Mouse (Mus musculus): ENCODE measurements at regions not wholly inside any gene's neighbourhood (a gene's known extent, or its start where the extent isn't known, plus 50 kb on each side); places are given as distances from the start of the nearest gene placed in this dataset.

DNA sequence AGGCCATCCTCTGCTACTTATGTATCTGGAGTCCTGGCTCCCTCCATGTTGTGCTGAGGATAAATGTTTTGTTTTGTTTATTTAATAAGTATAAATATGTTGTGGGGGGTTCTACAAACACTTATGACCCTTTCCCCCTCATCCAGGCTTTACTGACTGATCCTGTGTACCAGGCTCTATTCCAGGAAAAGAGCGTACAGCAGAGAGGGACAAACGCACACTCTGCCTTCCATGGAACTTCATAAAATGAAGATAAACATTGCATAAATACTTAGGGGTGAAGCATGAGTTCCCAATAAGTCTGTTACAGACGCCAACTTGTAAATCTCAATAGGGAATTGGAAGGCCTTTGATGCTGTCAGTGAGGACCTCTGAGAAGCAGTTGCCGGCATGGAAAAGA is 263.7 kb upstream of the Atp2b1 start:
- no peak for DNase-seq (ENCODE audit: extremely low spot score, low spot score)

DNA sequence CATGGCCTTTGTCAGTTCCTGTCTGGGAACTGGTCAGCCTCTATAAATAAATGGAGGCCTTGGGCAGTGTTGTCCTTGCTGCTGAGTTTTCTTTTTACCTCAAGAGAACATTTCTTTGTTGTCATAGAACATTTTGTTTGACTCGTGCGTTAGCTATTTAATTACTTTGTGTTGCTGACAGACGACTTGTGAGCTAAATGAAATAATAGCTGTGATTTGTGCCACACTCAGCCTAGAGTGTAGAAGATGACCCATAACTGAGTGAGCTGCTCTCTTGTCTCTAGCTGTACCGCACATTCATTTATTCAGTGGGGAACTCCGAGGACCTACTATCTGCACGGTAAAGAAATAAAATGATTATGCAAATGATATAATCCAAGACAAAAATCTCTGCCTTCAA is 263.1 kb upstream of the Atp2b1 start:
- no peak for DNase-seq (ENCODE audit: extremely low spot score, low spot score)

DNA sequence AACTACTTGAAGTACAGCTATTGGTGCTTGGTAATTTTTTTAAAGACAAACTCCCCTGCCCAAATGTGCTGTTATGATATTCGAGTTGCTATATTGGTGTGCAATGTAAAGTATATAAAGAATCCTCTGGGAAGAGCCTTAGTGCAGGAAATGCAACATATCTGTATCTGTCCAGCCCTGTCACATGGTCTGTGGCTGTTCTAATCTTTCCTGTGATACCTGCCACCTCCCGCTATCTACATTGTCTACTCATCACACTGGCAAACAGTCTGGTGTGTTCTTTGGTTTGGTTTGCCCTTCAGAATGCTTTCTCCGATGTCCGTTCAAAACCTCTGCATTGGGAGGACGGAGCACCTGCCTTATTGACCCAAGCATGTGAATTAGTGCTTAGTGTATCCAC is 262.6 kb upstream of the Atp2b1 start:
- DNase-seq (ENCODE audit: extremely low spot score, low spot score), result no peak

DNA sequence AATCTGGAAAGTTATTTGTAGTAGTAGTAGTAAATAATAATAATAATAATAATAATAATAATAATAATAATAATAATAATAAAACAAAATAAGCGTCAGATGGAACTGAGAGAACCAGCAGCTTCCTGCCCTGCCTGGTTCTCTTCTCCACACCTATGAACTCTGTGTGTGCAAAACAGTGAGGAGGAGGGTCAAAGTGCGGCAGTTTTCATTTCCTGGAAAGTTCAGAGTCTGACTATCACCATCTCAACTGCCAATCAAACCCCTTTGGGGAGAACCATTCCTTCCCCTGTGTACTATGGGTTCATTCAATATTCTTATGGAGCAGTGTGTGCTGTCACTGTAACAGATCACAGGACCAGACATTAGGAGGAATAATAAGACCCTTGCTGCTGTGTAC is 262.1 kb upstream of the Atp2b1 start:
- no peak for DNase-seq (ENCODE audit: extremely low spot score, low spot score)

DNA sequence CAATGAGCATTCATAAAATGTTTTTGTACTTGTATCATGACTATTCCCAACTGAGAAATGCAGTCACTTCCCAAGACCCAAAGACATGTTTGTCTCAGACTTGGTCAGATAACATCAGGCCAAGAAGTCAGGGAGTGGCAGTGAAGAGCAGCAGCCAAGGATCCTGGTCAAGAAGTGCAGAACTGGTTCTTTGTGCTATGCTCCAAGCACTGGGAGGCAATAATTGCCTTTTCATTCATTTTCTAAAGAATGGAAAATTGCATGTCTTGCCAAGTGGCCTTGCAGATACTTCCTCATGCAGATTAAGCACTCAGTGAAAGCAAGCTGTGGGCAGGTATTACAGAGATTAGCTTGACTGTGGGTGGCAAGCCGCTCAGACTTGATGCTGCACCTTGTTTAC is 253.5 kb upstream of the Atp2b1 start:
- DNase-seq (ENCODE audit: extremely low spot score, low spot score), result no peak

DNA sequence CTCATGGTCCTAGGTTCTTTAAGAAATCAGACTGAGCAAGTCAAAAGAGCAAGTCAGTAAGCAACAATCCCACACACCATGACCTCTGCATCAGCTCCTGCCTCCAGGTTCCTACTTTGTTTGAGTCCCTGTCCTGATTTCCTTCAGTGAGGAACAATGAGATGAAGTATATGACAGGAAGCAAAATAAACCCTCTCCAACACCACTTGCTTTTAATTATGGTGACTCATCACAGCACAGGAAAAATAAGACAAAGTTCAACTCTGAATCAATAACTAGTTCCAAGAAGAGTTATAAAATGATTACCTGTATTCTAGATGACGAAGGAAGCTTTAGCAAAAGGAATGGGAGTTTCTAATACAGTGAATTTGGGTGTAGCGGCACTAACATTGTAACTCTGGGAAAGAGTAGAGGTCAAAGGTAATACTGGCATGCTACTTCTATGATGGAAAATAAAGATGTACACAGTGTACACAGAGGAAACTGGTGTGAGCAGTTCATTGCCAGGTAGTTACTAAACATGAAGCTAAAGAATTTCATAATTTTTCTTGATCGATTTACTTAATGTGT is 248.2 kb upstream of the Atp2b1 start:
- DNase-seq (ENCODE audit: extremely low spot score, low spot score), result no peak

DNA sequence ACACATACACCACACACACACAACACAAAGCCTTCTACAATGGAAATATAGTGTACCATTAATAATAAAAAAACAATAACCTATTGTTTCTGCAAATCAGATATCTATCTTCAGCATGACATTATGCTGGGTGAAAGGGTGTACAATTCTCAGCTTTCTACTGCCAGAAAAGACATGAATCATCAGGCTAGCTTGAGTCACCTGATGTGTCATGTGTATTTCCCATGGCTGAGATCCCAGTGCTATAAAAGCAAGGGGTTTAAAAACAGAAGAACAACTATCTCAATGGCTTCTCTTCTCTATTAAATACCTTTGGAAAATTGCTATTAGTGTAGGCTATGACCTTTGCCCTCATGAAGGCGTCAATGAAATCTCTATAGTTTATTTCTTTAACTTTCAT is 246.5 kb upstream of the Atp2b1 start:
- no peak for DNase-seq (ENCODE audit: extremely low spot score, low spot score)

DNA sequence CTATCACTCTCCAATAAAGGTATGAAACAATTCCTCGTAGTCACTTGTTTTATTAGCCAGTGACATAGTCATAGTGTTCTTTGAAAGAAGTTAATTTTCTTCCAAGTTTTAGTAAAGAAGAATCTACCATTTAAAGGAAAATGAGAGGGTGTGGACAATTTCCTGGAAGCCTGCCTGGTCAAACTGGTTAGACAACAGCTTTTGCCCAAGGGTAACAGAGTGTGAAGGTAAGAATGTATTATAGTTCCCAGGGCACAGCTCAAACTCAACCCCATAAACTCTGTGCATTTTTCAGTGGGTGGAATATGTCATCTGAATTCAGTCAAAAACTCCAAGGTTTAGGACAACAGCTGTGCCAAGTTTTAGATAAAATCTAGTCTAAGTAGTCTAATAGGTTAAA is 240.1 kb upstream of the Atp2b1 start:
- DNase-seq (ENCODE audit: extremely low spot score, low spot score), result no peak

DNA sequence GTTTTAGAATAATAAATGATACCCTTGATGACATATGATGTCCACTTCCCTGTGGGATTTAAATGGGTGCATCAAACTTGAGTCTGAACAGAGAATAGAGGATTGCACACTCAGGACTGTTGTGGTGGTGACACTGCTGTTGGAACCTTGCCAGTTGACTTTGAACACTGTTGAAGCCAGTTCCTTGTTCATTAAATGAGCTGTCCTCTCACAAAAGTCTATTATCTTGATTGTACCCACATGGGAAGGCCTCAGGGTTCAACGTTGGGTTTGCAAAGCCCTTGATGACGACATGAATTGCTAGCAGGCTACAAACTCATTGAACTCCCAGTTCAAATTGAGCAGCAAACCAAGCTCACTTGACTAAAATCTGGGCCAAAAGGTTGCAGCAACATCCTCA is 237.3 kb upstream of the Atp2b1 start:
- DNase-seq (ENCODE audit: extremely low spot score, low spot score), result no peak

DNA sequence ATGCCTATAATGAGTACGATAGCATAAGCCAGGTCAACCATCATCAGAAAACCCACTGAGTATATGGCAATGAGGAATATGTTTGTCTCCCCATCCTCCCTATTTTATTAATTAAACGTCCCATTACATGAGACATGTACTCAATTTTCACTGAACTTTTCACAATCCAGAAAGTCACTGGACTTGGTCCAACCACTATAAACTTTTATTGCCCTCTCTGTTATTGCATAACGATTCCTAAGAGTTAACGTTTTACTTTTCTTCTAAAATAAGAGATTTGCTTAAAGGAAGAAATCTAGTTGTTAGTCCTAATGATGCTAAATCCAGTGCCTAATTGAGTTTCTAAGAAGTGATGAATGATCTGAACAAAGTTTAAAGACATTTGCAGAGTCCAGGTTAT is 236.0 kb upstream of the Atp2b1 start:
- no peak for DNase-seq (ENCODE audit: extremely low spot score, low spot score)

DNA sequence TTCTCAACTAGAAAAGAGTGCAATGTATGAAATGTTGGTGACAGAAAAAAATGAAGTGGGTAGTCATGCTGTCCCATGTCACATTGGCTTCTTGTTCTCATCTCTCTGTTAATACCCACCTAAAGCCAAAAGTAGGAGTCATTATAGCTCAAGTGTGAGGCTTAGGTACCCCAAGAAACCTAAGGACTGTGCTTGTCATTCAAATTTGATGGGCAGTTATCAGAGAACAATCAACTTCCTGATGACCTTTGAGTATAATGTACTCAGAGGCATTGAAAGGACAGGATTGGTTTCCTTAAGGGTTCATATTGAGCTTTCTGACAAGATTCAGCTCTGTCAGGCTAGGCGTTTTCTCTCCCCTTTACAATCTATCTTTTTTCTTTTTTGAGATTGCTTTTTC is 231.8 kb upstream of the Atp2b1 start:
- no peak for DNase-seq (ENCODE audit: extremely low spot score, low spot score)

DNA sequence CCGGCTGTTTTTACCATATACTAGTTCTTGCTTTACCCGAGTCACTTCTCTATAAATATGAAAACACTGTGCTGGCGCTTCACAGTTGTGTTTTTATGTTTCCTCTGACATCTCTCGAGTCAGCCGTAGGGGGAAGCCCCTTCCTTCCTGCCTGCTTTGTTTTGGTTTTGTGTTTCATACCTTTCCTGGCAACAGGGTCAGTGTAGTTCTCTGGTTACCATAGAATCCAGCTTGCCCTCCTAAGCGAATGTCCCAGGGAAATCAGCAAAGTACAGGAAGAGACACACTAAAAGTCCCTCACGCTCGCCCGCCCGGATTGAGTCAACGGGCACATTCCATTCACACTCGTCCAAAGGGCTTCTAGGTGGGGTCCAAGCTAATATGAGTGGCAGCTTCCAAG is 230.0 kb upstream of the Atp2b1 start:
- DNase-seq (ENCODE audit: extremely low spot score, low spot score), result peak; percentile 20

DNA sequence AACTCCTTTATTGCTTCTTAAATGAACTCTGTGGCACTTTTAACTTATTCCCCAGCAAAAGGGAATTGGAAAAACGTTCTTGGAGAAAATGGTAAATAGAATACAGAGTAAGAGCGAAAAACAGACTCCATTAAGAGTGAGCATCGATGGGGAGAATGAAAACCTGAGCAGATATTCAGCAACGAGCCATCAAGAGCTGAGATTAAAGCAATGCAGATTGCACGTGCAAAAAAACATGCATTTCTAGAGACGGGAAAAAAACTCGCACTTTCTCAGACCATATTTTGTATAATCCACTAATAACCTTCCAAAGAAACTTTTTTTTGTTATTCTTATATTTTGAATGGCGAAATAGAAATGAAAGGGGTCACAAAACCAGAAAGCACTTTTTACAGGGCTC is 229.5 kb upstream of the Atp2b1 start:
- DNase-seq (ENCODE audit: extremely low spot score, low spot score), result no peak

DNA sequence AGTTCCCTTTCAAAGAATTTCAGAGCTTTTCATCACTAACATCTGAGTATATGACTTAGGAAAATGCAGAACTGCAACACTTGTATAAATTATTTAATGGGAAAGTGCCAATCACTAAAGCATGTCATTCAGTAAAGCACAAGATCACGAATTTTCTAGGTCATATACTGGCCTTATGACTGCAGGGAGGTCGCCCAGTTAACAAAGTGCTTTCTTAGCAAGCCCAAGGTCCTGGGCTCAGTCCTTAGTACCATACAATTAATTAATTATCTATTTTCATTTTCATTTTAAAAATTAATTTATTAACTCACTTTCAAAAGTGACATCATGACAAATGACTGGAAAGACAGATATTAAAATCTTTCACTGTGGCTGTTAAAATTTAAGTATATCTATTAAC is 228.5 kb upstream of the Atp2b1 start:
- DNase-seq (ENCODE audit: extremely low spot score, low spot score), result no peak

DNA sequence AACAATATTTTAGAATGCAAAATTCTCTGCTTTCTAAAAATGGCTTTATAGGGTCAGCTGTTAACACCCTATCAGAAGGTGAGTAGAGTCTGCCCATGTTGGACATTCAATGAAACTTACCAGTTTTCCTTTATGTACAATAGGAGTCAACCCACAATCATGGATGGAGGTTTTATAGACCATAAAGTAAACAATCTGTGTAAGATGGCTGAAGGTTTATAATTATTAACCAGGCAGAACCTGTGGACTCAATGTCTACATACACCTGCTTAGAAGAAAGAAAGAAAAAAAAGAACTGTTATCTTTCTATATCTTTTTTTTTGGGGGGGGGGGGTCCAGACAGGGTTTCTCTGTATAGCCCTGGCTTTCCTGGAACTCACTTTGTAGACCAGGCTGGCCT is 227.8 kb upstream of the Atp2b1 start:
- no peak for DNase-seq (ENCODE audit: extremely low spot score, low spot score)

DNA sequence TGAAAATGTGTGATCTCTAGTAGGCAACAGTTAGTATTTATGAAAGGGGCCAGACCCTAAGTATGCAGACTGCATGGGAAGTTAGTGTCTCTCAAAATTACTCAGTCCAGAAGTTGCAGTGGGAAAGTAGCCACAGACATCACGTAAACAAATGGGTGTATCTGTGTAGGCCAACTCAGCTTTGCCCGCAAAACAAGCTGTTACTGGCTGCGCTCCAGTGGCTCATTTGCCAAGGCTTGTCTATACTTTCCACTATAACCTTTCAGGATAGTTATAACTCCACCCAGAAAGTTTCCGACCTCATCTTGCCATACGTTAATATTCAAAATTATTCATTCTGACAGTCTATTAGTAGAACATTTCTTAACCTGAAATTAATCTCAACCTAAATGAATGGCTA is 222.4 kb upstream of the Atp2b1 start:
- no peak for DNase-seq (ENCODE audit: extremely low spot score, low spot score)

DNA sequence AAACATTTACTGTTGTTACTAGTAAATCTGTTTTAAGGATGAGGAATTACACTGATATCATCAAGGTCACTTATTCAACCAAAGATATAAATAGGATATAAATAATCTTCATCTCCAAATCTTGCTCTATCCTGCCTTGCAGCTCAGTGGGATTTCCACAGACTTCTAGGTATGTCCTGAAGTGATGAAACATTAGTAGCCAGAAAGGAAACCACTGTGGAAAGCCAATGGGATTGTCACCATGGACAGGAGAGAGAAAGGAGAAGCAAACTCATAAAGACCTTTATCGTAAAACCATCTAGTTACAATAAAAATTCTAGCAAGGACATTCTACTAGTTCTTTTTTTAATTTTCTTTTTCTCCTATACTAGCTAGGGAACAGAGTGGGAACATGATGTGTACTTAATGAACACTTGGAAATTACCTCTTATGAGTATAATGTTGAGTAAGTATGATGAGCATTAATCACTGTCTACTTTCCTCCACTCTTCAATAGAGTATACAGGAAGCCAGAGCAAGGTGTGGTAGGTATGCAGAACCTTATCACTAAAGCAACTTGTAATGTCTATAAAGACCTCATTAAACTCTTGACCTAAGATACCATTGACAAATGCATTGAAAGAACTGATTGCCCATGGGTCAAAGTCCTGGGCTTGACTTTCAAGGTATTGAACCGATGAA is 219.4 kb upstream of the Atp2b1 start:
- DNase-seq (ENCODE audit: extremely low spot score, low spot score), result no peak

DNA sequence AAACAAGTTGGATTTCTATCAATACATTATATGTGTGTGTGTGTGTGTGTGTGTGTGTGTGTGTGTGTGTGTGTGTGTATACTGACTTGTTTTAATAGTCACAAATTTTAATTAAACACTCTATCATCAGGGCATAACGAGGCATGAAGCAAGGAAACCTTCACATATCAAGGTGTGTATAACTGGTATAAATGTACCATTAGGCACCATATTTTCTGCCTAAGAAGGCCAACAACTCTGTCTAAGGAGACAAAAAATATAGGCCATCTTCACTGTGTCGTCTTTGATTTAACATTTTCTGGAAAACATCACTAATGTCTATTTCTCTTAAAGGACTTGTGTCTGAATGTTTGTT is 218.9 kb upstream of the Atp2b1 start:
- no peak for DNase-seq (ENCODE audit: extremely low spot score, low spot score)

DNA sequence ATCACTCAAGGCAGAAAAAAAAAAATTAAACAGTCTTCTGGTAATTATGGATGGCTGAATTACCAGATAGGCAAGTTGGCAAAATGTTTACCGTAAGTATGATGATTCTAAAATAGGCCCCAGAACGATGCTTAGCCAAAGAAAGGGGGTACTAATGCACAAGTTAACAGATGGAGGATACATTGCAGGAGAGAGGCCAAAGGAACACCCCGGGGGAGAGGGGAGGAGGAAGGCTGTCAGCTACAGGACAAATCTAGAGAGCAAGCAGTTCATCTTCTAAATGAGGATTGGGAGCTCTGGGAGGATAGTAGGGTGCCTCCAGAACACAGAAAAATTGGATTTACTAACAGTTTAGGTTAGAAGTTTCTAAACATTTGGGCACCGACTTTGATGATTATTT is 216.3 kb upstream of the Atp2b1 start:
- no peak for DNase-seq (ENCODE audit: extremely low spot score, low spot score)

DNA sequence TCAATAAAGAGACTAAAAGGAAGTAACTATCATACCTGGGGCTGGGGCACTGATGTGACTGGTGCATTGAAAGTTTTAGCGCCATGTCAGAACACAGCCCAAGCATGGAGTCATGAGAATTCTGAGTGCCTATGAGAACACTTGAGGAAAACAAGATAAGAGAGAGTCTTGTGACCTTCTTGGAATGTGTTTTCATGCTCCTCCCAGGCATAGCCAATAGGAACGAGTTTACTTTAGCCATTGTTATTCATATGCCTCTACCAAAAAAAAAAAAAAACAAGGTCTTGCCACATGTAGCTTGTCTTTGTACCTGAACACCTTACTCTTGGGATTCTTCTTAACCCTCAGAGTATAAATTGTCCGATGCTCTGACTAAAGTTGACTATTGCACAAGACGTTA is 214.6 kb upstream of the Atp2b1 start:
- DNase-seq (ENCODE audit: extremely low spot score, low spot score), result no peak

DNA sequence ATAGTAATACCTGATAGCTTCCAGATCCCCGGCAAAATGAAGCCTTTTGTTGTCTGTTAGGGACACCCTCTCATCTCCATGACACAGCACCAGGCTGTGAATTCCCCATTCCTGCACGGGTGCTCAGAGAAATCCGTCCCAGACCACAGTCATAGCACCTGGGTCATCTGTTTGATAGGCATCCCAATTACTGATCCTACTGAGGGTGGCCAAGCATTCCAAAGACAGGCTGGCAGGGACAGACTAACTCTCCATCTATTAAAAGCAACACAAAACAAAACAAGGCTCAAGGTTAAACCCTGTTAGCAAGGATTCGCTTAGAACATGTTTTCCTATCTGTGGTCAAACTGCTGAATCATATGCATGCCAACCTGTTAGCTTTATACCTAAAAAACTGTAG is 213.8 kb upstream of the Atp2b1 start:
- no peak for DNase-seq (ENCODE audit: extremely low spot score, low spot score)

DNA sequence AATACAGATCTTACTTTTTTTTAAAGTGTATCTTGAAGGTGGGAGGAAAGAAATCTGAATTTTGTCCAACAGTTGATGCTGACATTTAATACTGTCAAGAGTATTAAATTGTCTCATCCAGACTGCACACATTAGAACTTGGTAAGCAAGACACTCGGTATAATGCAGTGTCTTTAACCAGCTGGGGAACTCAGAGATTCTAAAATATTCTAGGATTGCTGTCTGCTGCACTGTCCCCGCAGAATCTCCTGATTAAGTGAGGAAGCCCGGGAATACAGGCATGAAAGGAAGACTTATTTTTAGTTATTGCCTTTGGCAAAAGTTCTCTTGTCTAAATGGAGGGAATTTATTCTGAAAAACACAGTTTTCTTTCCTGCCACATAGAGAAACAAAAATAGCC is 212.9 kb upstream of the Atp2b1 start:
- no peak for DNase-seq (ENCODE audit: extremely low spot score, low spot score)

DNA sequence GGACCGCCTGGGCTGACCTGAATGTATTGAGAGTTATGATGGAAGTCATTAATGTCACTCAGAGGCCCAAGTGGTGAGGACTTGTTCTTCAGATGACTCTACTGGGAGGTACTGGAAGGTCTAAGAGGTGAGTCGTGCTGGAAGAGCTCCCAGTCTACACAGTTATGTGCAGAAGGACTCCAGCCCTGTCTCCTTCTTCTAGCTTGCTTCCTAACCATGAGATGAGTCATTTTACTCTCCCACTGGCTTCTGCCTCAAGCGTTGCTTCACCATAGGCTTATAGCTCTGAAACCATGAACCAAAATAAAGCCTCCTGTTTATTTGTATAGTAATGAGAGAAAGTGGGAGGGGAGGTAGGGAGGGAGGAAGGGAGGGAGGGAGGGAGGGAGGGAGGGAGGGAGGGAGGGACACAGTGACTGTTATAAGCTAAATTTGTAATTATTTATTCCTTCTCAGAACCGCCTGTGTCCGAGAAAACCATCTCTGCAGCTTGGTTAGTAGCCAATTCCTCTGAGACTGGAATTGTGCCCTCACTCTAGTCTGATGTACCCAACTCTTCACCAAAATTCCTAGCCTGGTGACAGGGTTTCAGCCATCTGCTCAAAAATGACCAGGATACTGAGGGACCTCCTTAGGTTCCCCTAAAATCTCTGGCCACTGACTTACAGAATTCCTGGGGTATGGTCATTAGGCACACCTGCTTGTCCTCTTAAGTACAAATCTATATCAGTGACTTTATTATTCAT is 211.6 kb upstream of the Atp2b1 start:
- DNase-seq (ENCODE audit: extremely low spot score, low spot score), result no peak

Measured in neural tube, embryonic 10.5 days (tissue).